Mouse (Mus musculus) embryo, embryonic 11 days (tissue): ENCODE measurements around the gene Cep128.
"Not testable (repeated sequence)": the region's sequence is repeated elsewhere in the genome, so short reads cannot be mapped to it uniquely, and the experiment has no call there.

Experiments
- DNase-seq: peaks from one replicate; pipeline ENCODE4 v3.0.0-alpha.2; 2015

The Cep128 gene

DNA sequence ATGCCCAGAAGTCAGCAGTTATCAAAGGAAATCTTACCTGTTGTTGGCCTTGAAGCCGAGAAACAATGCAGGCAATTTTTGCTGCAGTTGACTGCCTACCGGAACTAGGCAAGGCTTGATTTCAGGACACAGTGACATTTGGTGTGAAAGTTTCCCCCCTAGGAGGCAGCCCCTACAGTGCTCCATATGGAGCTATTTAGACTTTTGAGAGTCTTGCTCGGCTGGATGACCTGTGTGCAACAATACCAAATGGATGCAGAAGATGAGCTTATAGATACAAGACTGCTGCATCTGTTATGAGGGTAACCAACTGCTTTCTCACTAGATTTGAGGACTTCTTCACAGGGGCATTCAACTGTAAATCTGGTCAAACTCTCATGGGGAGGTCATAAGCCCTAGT, 331.9 kb downstream of the Cep128 start:
- DNase-seq = no peak

DNA sequence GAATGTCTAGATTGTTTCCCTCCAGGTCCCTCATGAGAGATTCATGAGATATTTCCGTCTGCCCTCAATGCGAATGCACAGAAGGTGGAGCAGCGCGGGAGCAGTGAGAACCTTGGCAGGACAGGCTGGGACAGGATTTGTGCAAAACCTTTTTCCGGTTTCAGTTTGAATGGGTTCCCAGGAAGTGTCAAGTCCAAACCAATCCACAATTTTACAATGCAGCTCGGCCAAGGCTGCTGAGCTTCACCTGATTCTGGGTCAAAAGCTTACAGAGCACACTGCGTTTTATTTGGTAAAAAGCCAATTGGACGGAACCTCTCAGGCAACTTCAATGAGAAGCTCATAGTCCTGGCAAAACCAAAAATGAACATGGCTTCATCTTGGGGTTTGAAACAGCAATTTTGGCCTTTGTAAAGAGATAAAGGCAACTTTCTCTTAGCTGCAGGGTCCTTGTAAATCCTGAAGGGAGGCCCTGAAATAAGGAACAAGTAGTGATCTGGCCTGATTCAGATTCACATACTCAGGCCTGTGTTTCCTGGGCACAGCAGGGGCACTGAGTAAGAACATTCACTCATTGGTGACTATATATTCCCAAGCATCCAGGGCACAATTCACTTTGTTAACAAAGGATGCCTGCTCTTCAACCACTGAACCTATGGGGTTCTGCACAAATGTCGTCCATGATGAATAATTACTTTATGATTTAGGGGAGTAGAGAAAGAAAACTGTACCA, 333.4 kb downstream of the Cep128 start:
- no peak for DNase-seq

DNA sequence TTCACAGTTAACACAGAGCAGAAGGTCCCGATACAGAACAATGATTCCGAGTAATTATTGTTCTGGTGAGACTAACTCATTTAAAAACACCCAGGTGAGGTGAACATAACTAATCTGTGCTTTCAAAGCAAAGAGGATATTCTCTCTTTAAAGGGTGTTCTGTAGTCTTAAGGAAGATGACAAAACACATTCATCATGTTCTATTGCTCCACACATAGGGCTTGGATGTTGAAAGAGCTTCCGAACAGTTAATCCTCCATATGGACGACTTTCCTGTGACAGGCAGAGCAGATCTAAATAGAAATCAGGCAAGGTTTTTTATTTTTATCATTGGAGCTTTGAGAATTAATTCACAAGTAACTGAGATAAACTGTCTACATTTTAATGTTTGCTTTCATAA, 342.8 kb downstream of the Cep128 start:
- DNase-seq = no peak

DNA sequence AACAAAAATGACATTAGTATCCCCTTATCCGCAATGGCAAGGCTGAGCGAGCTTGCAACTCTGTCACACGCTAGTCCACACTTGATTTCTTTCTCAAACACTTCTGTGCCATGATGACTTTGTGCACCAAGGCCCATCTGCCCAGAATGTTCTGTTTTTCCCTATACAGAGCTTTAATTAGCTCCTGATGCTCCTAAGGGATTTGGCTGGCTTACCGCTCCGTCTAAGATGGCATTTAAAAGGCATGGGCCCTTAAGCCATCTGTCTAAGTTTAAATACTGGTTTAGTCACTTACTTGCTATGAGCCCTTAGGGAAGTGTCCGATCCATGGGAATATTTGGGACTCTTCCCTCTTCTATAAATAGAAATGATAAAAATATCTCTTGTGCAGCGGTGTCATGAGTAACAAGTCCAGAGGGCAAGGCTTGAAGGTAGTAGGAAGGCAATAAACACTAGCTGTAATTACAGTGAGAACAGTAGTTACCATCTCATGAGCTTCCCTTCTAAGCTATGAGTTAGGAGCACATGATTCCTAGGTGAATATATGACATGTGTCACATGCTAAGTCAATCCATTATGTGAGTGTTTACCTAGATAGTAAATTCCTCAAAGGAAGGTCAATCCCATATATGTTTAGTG, 343.8 kb downstream of the Cep128 start:
- DNase-seq = no peak

DNA sequence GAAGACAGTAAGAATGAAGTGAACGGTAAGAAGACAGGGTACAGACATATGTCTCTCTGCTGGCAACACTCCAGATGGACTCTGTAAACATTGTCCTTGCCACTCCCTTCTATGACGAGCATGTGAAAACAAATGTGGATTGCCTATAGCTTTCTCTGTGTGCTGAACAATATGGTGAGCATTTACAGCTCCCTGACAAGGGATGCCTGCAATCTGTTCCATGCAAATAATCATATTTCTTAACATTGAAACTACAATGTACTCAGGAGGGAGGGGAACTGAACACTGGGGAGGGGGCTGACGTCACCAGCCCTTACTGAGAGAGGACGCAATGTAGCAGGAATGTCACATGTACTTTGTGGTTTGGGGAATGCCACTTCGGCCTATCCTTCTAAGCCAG, 355.1 kb downstream of the Cep128 start:
- no peak for DNase-seq

DNA sequence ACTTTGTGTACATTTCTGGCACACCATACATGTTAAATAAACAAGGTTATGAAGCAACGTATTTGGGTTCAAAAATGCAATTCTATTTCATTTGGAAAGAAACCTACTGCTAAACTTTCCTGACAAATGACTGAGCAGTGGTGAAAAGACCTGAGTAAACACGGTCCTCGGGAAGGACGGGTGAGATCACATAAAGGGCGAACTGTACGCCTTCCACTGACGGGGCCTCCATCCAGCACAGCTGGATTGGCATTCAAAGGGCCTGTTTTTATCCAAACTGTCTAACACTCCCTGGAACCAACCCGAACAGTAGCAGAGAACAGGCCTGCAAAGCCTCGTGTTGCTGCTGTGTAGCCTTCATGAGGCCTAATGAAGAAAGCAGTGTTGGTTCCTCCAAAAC, 356.5 kb downstream of the Cep128 start:
- DNase-seq = no peak

DNA sequence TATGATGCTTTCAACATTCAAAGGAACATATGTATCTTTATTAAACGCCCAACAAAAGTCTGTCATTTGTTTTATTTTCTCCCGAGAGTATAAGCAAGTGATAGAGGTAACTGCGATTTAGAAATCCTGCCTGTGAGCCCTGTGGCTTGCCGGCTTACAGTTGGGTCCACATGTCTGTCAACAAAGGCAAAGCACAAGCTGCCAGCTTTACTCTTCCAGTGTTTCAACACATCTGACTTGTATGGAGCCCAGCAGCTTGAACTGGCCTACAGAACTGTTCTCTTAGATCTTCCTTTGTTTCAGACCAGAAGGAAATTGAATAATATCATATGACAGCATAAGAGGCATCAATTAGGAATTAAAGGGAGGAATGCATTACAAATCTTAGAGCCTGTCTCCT, 357.1 kb downstream of the Cep128 start:
- no peak for DNase-seq

DNA sequence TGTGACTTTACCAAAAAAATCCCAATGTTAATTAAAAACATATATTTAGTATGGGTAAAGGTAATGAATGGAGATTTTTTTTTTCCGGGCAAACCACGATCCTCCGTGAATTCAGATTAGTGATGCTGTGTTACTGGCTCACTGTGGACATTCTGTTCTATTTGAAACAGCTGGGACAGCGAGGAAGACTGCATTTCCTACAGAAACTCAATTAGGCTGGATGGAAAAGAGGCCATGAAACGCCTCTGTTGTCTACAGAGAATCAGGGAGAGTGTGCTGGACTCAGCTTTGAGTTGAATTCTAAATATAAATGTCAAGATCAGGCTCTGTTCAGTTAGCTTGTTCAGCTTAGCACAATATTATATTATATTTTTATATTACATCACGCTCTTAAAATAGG, 369.1 kb downstream of the Cep128 start:
- DNase-seq = no peak

DNA sequence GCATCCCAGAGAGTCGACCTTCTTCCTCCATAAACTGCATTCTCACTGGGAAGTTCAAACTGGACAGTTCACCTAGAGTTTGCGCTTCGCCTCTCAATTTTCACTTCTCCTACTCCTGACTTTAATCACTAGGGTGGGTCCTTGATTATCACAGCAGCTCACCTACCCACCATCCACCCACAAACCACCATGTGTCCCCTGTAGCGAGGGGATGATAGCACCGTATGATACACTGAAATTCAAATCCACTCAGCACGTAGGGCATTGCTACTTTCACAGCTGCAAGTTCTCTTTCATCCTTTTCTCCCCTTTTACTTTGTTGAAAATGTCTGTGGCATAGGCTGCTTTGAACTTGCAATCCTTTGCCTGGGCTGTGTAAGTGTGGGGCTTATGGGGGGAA, 371.2 kb downstream of the Cep128 start:
- no peak for DNase-seq

DNA sequence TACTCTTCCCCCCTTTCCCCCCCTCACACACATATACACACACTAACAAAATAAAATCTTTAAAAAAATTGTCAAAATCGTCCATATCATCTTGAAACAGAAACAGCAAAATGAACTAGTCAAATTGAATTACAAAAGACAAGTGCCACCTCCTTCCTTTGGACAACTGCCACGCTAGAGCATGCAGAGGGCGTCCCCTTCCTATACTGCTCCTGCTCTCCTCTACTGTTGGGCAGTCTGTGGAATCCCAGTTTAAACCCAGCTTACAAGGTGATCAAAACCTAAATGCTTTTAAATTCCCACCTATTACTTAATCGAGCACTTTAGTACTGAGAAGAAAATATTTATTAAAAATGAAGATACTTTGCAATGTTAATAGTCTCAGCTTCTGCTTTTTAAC, 372.0 kb downstream of the Cep128 start:
- no peak for DNase-seq

DNA sequence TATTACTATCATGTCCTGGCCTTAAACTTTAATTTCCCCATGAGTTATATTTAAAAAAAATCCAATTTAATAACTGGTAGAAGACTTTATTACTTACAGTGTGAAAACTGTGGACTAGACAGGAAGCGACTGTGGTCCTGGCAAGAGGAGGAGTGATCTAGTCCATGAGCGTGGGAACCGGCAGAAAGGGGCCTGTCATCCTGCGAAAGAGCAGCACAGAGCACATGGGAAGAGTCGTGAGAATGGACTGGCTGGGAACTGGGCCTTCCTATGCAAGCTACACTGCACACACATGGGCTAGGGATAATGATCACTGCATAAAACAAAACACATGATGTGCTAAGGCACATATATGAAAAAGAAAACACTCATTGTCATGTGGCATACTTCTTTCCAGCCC, 375.5 kb downstream of the Cep128 start:
- DNase-seq = no peak

DNA sequence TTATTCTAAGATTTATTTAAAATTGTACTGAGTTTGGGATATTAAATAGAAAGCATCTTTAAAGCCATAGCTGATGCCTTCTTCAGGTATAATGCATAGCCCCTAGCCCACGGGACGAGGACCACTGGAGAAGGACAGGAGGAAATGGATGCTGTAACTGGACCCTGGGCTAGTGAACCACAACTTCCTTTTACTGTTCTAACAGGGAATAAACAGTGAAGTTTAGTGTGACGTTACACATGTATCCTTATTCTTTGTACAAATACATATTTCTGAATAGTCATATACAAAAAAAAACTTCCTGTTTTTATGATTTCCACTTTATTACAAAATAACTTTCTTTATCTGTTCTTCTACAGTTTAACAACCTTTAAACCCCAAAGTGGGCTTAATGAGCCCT, 376.0 kb downstream of the Cep128 start:
- DNase-seq = no peak

DNA sequence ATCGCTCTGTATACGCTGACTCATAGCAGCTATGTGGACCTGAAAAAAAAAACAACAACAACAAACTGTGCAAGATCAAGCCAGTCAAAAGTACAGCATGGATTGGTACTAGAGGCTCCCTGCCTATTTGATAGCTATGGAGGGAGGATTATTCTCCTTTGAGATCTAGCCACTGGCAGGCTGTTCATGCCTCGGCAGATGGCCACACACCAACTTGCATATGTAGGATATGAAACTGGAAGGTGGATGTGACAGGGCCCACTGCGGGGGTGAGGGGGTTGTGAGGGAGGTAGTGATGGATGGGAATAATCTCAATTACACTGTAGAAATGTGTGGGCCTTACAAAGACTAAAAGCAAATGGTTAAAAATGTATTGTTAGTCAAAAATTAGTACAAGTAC, 386.7 kb downstream of the Cep128 start:
- no peak for DNase-seq

DNA sequence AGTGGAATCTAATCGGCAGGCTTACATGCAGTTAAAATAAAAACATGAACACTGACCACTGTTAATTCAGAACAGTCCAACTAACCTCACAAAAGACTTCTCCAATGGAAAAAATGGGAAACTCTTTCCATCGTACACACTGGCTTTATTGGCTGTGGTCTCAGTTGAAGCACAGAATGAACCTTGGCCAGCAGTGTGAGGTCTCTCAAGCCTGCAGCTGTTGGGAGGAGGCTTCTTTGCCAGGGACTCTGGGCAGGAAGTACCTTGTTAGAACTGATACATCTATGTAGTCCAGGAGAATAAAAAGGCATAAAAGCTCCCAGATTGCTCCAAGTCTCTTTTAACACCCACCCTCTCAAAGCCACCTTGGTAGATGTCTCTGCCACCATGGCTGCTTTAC, 390.9 kb downstream of the Cep128 start:
- DNase-seq = no peak

DNA sequence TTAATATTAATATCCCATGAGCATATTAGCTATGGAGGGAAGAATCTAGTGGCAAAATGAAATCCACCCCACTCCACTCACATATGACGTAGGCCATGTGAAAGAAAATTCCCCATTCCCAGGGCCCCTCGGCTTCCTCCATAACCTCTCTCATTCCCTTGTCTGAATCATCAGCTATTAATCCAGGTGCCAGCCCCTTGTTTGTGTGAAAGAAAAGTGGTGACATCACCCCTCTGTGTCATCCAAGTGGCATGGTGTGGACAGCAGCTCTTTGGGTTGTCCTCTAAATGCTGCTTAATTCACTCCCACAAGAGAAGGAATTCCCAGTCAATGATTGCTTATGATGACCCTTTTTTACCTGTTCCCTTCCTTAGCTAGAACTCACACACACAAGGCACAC, 396.4 kb downstream of the Cep128 start:
- no peak for DNase-seq

DNA sequence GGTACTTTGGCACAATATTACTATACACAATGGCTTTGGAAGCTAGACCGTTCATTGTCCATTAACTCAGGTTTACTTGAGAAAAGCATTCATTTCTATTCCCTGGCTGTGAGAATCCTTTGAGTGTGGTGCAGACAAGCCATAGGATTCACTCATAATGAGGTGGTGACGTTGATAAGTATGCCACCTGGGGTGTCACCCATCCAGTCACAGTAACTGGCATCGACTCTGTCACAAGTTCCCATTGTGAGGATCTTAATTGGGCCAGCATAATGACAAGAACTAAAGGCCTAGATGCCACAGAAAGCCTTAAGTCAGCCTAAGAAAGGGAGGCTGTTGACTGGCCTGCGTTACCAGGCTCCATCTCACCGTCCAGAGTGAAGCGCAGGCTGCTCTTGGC, 396.9 kb downstream of the Cep128 start:
- no peak for DNase-seq

DNA sequence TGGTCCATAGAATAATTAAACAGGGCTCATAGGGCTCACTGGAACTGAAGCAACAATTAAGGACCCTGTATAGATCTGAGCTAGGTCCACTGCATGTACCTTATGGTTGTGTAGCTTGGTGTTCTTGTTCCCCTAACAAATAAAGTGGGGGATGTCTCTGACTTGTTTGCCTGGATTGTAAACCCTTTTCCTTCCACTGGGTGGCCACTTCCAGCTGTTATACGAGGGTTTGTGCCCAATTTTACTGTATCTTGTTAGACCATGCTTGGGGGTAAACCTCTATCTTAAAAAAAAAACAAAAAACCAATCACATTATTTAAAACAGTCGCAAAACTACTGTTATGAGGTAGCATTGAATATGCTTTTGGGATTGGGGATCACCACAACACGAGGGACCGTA, 402.2 kb downstream of the Cep128 start:
- DNase-seq = no peak

DNA sequence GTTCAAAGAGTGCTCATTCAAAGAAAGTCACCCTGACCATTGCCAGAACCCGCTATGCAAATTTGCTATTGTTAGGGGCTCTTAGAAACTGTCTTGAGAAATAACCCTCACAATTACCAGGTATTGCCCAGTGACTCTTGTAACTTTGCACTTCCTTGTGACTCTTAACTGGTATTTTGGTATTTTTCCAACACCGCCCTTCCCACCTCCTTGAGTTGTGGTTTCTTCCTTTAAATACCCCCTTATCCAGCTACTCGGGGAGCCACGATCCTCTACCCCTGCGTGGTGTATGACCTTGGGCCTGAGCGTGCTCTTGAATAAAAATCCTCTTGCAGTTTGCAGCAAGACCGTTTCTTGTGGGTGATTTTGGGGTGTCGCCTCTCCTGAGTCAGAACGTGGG, 407.8 kb downstream of the Cep128 start:
- DNase-seq = not testable (repeated sequence)

DNA sequence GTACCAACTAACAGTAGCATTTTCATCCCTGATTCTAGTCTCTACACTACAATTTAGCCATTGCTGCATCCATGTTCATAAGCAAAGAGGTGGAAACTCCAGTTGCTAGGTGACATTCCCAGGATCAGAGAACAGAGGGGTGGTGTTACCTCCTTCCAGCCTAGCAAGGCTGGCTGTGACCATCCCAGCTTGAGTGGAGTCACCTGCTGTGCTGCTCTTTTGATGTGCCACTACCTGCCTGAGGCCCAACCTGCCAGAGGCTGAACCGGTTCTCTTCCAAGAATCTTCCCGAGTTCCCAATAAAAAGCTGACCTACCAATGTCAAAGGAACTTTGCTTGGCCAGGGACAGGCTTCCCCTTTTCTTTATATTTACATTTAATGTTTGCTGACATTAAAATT, 408.8 kb downstream of the Cep128 start:
- no peak for DNase-seq

DNA sequence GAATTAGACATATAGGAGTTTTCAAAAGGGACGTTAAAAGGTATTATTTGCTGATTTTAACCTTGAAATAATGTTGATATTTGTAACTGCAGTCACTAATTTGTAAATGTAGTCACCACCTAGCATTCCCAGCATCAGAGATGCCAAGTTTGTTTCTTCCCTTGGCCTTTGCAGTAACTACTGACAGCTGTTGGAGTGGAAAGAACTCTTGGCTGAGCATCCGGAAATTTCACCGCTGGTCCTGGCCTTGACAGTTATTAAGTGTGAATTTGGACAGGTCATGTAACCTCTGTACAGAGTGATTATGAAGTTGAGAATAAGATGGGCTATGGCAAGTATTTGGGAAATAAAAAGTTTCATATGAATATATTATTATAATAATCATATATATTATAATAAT, 413.1 kb downstream of the Cep128 start:
- no peak for DNase-seq

DNA sequence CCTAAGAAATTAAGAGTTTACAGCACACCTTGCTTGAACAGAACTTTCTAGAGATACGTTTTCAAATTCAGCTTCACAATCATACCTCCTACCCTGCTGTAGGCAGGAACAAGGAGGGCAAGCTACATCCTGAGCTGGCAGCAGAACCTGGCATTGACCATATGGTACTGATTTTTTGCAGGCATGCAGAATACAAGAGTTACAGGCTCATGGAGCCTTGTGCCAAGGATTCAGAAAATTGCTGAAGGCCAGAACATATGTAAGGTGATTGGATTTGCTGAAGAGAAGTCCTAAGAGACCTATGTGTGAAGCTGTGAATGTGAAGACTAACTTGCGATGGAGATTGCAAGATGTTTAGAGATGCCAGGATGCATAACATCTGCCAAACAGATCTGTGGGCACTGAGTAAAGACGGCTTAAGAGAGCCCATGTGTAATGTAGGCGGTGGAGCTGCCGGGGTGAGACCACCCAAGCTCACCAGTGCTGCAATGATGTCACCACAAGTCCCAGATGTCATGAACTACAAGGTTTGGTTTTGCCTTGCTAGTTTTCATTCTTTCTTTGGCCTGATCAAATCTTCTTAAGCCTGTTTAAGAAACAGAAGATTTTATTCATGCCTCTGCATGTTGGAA, 422.7 kb downstream of the Cep128 start:
- DNase-seq = no peak

DNA sequence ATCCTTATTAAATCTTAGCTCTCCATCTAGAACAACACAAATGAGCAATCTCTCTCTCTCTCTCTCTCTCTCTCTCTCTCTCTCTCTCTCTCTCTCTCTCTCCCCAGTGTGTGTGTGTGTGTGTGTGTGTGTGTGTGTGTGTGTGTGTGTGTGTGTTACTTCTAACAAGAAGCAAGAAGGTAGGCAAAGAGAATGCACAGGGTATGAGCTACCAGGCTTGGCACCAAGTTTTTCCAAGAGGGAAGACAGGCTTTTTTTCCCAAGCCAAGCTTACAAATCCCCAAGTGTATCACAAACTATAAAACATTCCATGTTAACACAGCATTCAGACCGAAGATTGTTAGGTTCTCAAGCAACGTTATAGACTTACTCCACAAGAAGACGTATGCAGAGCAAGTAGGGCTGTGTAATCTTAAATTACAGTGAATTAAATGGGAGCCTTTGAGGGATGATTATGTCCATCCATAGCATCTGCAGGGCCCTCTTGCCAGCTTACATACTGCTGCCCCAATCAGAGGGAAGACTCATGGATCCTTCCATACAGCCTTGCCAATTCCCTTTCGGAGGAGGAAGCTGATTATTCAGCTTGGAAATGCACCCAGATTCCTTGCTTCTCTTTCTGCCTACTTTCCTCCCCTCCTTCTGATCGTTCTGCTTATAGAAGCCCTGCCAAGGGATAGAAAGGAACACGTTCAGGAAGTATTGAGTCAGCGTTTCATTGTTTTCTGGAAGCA, 429.3 kb downstream of the Cep128 start:
- no peak for DNase-seq
